Mouse (Mus musculus) adipose tissue, adult 10 weeks (tissue): Measurements from ENCODE around the gene Ubald1. TPM values are rescaled to one million over a fixed set of nuclear protein-coding genes. Genes with fewer than 3 reads are reported as not detected.

ENCODE experiments used
- polyA plus RNA-seq: library from polyadenylated mRNA; stranded (reverse); fragments of 350-450 nt; fragmentation: Illumina TruSeq; extraction: RNeasy Lipid Tissue Mini Kit (QIAGEN cat#74804); gene quantifications from one replicate; pipeline ENCODE4 v1.2.3, GENCODE M21; 2014; ENCODE audit warnings: low read depth, low replicate concordance

Gene Ubald1
- polyA plus RNA-seq: 62.1 TPM

DNA sequence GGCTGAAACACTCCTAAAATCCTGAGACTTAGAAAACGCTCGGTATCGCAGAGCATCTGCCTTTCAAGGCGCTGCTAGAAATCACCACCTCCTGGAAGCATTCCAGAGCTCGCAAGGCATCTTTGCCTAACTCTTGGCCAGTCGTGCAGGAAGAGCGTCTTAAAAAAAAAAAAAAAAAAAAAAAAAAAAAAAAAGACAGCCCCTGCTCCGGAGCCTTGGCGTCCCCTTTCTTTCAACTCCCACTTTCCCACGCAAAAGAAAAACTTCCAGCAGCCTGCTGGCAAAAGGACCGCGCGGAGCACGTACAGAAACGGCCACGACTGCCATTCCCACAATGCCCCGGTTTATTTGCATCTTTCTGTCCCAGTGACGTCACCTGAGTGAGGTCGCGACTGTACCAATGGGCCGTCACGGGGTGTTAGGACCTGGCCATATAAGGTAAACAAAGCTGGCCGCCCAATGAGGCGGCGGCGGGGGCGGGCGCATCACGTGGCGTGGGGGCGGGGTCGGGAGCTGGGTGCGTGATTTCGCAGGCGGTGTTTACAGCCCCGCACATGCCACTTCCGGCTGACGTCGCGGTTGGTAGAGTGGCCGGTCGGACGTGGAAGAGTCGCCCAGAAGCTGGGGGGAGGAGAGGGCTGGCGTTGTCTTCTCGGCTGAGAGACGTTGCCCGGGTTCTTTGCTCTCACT lies at the start of gene Ubald1:
Gene Ubald1 (minus strand): TSS at position 180 of the 690 bp plus-strand sequence.

DNA sequence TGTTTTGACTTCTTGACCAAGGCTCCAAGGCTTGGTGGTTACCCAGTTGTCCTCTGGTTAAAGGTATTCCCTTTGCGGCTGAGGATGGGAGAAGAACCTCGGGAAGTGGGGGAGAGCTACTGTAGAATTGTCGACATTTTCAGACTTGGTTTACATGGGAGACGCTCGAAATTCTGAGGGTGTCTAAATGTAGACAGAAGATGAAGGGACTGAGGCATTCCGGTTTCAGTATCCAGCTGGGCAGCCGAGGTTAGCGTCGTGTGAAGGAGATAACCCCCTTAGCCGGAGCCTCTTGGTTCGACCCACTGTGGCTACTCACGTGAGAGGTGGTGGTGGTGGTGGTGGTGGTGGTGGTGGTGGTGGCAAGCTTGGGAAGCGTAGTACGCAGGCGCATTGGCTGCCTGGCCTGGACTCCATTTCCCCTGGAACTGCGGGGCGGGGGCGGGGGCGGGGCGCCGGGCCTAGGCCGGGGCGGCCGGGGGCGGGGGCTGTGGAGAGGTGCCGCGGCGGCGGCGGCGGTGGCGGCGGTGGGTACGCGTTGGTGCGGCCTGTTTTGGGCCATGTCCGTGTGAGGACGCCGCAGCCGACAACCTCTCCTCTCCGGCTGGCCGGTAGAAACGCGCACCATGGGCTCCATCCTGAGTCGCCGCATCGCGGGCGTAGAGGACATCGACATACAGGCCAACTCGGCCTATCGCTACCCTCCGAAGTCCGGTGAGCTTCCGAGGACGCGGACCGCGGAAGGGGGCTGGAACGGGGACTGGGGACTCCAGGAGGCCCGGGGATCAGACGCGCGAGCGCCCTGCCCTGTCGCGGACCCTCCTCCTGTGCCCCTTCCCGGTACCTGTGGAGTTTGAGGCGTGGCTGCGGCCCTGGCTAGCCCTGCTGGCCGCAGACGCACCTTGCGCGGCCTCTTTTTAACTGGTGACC lies 5.9 kb upstream of the Ubald1 start, which contains the start of gene Mgrn1:
Gene Mgrn1 (plus strand): TSS at position 490 of the 930 bp plus-strand sequence.

DNA sequence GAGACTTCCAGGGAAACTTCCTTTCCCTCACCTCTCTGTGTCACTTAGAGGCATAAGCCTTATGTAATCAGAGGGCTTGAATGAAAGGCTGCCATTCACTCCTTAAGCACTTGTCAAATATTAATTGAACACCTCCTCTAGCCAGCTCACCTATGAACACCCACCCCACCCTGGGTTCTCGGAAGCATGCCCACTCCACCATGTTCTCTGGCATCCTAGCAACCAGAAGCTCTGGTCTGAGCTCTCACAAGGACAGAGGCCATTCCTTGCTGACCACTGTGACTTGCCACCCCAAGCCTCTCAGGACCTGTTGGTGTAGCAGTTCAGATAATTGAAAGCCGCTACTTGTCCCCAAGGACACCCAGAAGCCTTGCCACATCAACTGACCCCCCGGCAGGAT lies 44.9 kb downstream of the Ubald1 start, which contains the start of gene 4930562C15Rik:
Gene 4930562C15Rik (plus strand): TSS at position 226 of the 400 bp plus-strand sequence.

Other genes starting within 250 kb of the Ubald1 start
- gene Vasn, start 240.4 kb downstream of the Ubald1 start, polyA plus RNA-seq: 20.9 TPM
- gene Dnaja3, start 240.3 kb downstream of the Ubald1 start, polyA plus RNA-seq: 41.8 TPM
- 39.4 TPM for gene Coro7, start 200.5 kb downstream of the Ubald1 start, polyA plus RNA-seq
- gene Nmral1, start 161.0 kb downstream of the Ubald1 start, polyA plus RNA-seq: 9.1 TPM
- gene Hmox2, start 154.0 kb downstream of the Ubald1 start, polyA plus RNA-seq: 87.0 TPM
- 65.2 TPM for gene Cdip1, start 90.0 kb downstream of the Ubald1 start, polyA plus RNA-seq
- gene 4930562C15Rik, start 44.9 kb downstream of the Ubald1 start, polyA plus RNA-seq: 1.3 TPM
- gene Mgrn1, start 5.9 kb upstream of the Ubald1 start, polyA plus RNA-seq: 80.9 TPM
- 55.2 TPM for gene Nudt16l1, start 58.4 kb upstream of the Ubald1 start, polyA plus RNA-seq
- gene Anks3, start 83.9 kb upstream of the Ubald1 start, polyA plus RNA-seq: 37.2 TPM
- gene Sept12, start 117.5 kb upstream of the Ubald1 start, polyA plus RNA-seq: 7.8 TPM
- gene Smim22, start 127.0 kb upstream of the Ubald1 start, polyA plus RNA-seq: 51.7 TPM
- gene Rogdi, start 133.2 kb upstream of the Ubald1 start, polyA plus RNA-seq: 117 TPM
- 84.3 TPM for gene Glyr1, start 169.5 kb upstream of the Ubald1 start, polyA plus RNA-seq
- gene Ubn1, start 169.7 kb upstream of the Ubald1 start, polyA plus RNA-seq: 26.1 TPM